Mouse (Mus musculus) lung, embryonic 16.5 days (tissue): ENCODE results near the gene Csnk1g1. TPM values are rescaled to one million over a fixed set of nuclear protein-coding genes. Genes with fewer than 3 reads are reported as not detected.

Experiments
- ATAC-seq: fragments of 200-750 bp; cut with Nextera tagmentation; 2 replicates; pipeline ENCODE4 v1.8.0; 2017; ENCODE audit warnings: low read depth, mild to moderate bottlenecking, moderate library complexity
- H3K27ac ChIP-seq: fragments of 300-500 bp; sonication (generic); 2 replicates; pipeline ENCODE4 v1.5.1; 2014; ENCODE audit warnings: mild to moderate bottlenecking, control low read depth, low read length
- H3K27me3 ChIP-seq: fragments of 300-500 bp; sonication (generic); 2 replicates; pipeline ENCODE4 v1.6.1; 2014; ENCODE audit warnings: low read depth, low read length, mixed read lengths; ENCODE audit not compliant: control insufficient read depth, insufficient read depth
- H3K36me3 ChIP-seq: fragments of 300-500 bp; sonication (generic); 2 replicates; pipeline ENCODE4 v1.6.1; 2014; ENCODE audit warnings: low read length; ENCODE audit not compliant: control insufficient read depth, insufficient read depth
- H3K4me1 ChIP-seq: fragments of 300-500 bp; sonication (generic); replicated peaks from 2 replicates; pipeline ENCODE4 v1.6.1; 2014; ENCODE audit warnings: low read length, mixed read lengths; ENCODE audit not compliant: control insufficient read depth, insufficient read depth
- H3K4me2 ChIP-seq: fragments of 300-500 bp; sonication (generic); 2 replicates; pipeline ENCODE4 v1.6.1; 2014; ENCODE audit warnings: low read depth, low read length, control low read depth
- H3K4me3 ChIP-seq: fragments of 300-500 bp; sonication (generic); 2 replicates; pipeline ENCODE4 v1.5.1; 2014; ENCODE audit warnings: mild to moderate bottlenecking, low read length, control low read depth
- H3K9ac ChIP-seq: fragments of 300-500 bp; sonication (generic); 2 replicates; pipeline ENCODE4 v1.6.1; 2014; ENCODE audit warnings: low read length, control low read depth
- H3K9me3 ChIP-seq: fragments of 300-500 bp; sonication (generic); 2 replicates; pipeline ENCODE4 v1.6.1; 2016; ENCODE audit warnings: low read length; ENCODE audit not compliant: control insufficient read depth
- WGBS: fragments of 180-500 bp; shearing (Covaris S2); extraction: QIAGEN DNeasy Blood & Tissue Kit; methylation state at CpG from one replicate; pipeline ENCODE4 v1.1.7; 2014; 5-methylcytosine and 5-hydroxymethylcytosine counted together
- polyA plus RNA-seq: library from polyadenylated mRNA; unstranded; fragments of >200 nt; fragmentation: Nextera tagmentation; extraction: Ambion mirVana; gene quantifications from 2 replicates; pipeline ENCODE4 v1.2.1, GENCODE M21; 2015

Csnk1g1 gene
- polyA plus RNA-seq, 1 experiment from 2014 or later = 16.0 TPM

DNA sequence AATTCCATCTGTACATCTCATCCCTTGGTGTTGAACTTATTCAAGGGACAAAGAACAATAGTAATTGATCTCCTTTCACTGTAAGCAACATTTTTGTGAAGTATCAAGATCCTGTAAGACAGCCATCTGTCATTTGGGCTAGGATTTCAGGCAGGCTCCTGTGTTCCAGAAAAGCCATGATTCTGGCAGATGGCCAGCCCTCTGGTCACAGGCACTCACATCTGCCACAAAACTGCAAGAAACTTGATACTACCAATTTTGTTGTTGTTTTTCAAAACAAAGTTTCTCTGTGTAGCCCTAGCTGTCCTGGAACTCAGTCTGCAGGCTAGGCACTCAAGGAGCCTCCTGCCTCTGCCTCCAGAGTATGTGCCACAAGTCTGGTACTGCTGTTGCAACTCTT lies 67.2 kb downstream of the Csnk1g1 start:
- Histone ChIP-seq H3K9ac (no peak overlapping the region), H3K4me3 (no peak overlapping the region), H3K9me3 (no peaks in the 10 kb centered on the region), H3K36me3 (no peaks in the 10 kb centered on the region), H3K4me1 (no peaks in the 10 kb centered on the region), H3K4me2 (no peak overlapping the region), H3K27ac (no peak overlapping the region), H3K27me3 (no peaks in the 10 kb centered on the region)
- ATAC-seq = no peak

DNA sequence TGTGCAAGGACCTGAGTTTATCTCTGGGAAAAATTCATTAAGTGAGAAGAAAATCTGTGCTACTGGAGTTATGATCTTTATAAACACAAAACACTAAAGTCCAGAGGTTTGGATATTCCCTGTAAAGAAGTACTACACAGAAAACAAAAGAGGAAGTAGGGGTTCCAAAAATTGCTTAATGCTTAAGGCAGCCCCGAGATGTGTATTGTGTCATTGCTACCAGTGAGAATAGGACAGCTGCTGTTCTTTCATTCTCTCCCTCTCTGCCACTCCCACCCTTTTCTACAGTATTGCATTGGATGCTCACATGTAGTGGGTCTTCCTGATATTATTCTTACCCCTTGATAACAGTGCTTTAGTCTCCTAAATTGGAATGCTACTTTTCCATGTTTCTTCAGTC lies 74.1 kb downstream of the Csnk1g1 start:
- Histone ChIP-seq H3K27me3 (no peaks in the 10 kb centered on the region), H3K9ac (no peak overlapping the region), H3K36me3 (no peaks in the 10 kb centered on the region), H3K9me3 (no peaks in the 10 kb centered on the region), H3K27ac (no peak overlapping the region), H3K4me2 (no peak overlapping the region), H3K4me1 (no peaks in the 10 kb centered on the region), H3K4me3 (no peak overlapping the region)
- 56% methylated on average over 1 of the region's 1 CpGs for WGBS
- no peak for ATAC-seq

DNA sequence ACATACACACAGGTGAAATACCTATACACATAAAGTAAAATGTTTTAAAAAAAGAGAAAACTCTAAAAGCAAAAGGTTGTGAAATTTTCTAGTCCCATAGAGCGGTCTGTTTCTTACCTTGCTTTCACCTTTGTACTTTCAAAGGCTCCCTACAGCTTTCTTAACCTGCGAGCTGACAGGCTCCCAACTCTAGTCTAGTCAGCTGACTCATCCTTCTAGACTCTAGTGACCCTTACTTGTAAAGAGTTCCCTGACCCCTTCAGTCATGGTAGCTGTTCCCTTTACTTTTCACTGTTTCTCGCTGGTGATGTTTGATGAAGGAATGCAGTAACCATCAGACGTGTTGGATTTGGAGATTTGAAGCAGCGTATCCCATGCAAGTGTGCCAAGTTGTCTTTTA lies 78.3 kb downstream of the Csnk1g1 start:
- Histone ChIP-seq H3K27me3 (no peaks in the 10 kb centered on the region), H3K4me1 (no peaks in the 10 kb centered on the region), H3K9me3 (no peaks in the 10 kb centered on the region), H3K4me3 (no peak overlapping the region), H3K27ac (no peak overlapping the region), H3K9ac (no peak overlapping the region), H3K36me3 (no peaks in the 10 kb centered on the region), H3K4me2 (no peak overlapping the region)
- 83% methylated on average over 5 of the region's 5 CpGs for WGBS
- no peak for ATAC-seq

DNA sequence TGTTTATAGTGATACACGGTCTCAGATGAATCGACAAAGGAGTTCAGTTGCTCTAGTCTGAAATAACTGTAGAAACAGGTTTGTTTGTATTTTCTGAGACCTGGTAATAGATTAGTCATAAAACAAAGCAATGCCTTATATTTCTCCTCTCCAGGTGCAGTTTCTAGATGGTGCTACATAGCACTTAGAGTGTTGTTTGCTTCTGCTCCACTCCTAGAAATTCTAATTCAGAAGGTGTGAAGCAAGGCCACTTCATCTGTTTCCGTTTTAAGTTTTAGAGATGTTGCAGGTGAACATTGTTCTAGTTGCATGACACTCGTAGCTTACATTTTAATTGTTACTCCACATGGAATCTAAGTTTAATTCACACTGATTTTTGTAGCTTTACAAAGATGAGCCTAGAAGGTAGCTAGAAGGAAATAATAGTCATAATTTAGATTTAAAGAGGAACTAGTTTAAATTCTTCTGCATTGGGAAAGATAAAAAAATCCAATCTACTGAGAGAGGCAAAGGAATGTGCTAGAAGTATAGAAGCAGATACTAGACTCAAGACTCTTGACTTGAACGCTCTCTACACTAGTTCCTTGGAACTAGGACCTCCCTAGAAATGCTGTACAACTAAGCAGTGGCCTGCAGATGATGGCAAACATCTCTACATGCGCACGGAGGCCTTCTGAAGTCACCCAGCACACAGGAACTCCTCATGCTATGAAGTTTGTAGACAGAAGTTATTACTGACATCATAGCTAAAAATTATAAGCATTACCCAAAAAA lies 87.1 kb downstream of the Csnk1g1 start:
- peak overlapping the region; percentile 35 for H3K27ac ChIP-seq
- no peaks in the 10 kb centered on the region for H3K36me3 ChIP-seq
- no peaks in the 10 kb centered on the region for H3K27me3 ChIP-seq
- H3K9me3 ChIP-seq = no peaks in the 10 kb centered on the region
- no peak overlapping the region for H3K9ac ChIP-seq
- WGBS = 67% methylated on average over 7 of the region's 7 CpGs
- no peak overlapping the region for H3K4me3 ChIP-seq
- no peaks in the 10 kb centered on the region for H3K4me1 ChIP-seq
- no peak overlapping the region for H3K4me2 ChIP-seq
- 0 out of 2 replicates have a peak, but pooled peaks have one; percentile 54 for ATAC-seq

DNA sequence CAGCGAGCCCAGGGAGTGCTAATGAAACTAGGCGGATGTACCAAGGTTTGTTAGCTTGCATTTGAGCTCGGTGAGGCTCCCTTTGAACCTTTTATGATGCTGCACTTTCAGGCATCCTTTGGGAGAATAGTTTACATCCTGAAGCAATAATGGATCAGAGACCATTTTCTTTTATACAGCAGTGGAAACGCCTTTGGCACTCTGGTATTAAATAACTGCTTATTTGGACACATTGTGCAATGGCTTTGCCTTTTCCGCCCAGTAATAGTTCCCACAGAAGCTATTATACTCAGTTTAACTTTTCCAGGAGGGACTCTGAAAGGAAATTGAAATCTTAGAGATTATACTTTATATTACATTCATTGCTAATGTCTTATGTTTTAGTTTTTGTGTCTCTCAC lies 90.2 kb downstream of the Csnk1g1 start:
- Histone ChIP-seq H3K4me2 (no peak overlapping the region), H3K36me3 (0 out of 2 replicates have a peak, but pooled peaks cover 3% of the 10 kb centered on the region), H3K9me3 (no peaks in the 10 kb centered on the region), H3K27me3 (no peaks in the 10 kb centered on the region), H3K9ac (no peak overlapping the region), H3K27ac (no peak overlapping the region), H3K4me1 (no peaks in the 10 kb centered on the region), H3K4me3 (no peak overlapping the region)
- 72% methylated on average over 5 of the region's 5 CpGs for WGBS
- ATAC-seq = no peak

DNA sequence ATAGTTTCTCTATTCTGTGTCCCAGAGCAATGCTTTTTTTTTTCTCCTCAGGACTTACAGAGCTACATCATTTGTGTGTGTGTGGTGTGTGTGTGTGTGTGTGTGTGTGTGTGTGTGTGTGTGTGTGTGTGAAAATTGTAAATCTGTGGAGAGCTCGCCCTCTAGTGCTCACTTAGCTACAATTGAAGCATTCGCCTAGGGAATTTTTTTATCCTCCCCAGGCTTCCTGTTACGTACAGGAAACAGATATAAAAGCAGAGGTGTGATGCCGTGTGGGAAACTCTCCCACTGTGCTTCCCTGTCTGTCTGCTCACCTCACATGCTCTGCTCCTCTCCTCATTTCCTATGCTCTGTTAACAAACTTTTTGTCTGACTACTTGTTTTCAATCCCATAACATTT lies 95.7 kb downstream of the Csnk1g1 start:
- H3K4me3 ChIP-seq = no peak overlapping the region
- WGBS = 36% methylated on average over 4 of the region's 4 CpGs
- no peak for ATAC-seq
- no peak overlapping the region for H3K27ac ChIP-seq
- H3K4me2 ChIP-seq = no peak overlapping the region
- 0 out of 2 replicates have a peak overlapping the region, but pooled peaks have one; percentile 28 for H3K9ac ChIP-seq
- H3K4me1 ChIP-seq = no peaks in the 10 kb centered on the region
- H3K27me3 ChIP-seq = no peaks in the 10 kb centered on the region
- H3K9me3 ChIP-seq = no peaks in the 10 kb centered on the region
- peaks cover 5% of the 10 kb centered on the region; the same call in 1 of the 2 replicates for H3K36me3 ChIP-seq

DNA sequence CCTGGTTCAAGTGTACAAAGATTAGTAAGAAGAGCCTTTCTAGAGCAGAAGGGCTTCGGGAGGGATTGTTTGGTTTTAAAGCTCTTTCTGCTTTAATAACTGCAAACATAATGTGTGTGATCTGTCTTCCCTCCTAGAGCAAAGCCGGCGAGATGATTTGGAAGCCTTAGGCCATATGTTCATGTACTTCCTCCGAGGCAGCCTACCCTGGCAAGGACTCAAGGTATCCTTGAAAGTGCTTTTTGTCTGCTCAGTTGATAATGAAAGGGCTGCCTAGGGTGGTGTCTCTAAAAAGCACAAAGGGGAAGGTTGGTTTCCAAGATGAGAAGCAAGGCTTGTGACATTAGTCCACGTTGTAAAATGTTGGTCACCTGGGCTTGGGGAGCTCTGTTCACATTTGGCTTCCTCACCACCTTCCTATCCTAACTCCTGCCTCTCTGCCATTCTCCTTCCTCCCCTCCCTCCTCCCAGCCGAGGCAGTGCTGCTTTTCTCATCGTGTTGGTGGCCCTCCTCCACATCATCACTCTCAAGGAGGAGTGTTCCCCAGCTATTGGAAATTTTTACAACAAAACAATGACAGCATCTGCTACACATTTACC lies 99.0 kb downstream of the Csnk1g1 start:
- H3K36me3 ChIP-seq = peaks cover 5% of the 10 kb centered on the region; the same call in 1 of the 2 replicates
- 72% methylated on average over 7 of the region's 7 CpGs for WGBS
- no peak overlapping the region for H3K4me3 ChIP-seq
- no peaks in the 10 kb centered on the region for H3K9me3 ChIP-seq
- no peak overlapping the region for H3K4me2 ChIP-seq
- no peak for ATAC-seq
- no peaks in the 10 kb centered on the region for H3K4me1 ChIP-seq
- H3K27me3 ChIP-seq = no peaks in the 10 kb centered on the region
- no peak overlapping the region for H3K27ac ChIP-seq
- no peak overlapping the region for H3K9ac ChIP-seq

DNA sequence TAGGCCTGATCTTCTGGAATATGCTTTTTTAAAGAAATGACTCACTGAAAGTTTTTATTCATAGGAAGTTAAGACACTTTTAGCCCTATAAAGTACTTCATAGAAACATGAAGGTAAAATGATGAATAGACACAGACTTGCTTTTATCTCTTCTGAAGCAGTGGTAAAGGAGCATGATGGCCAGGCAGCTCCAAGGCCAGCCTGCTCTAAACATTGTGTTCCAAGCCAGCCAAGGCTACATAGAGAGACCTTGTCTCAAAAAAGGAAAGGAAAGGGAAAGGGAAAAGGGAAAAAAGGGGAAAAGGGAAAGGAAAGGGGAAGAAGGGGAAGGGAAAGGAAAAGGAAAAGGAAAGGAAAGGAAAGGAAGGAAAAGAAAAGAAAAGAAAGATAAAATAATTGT lies 111.9 kb downstream of the Csnk1g1 start:
- Histone ChIP-seq H3K27me3 (no peaks in the 10 kb centered on the region), H3K9me3 (no peaks in the 10 kb centered on the region)
- no peak for ATAC-seq

DNA sequence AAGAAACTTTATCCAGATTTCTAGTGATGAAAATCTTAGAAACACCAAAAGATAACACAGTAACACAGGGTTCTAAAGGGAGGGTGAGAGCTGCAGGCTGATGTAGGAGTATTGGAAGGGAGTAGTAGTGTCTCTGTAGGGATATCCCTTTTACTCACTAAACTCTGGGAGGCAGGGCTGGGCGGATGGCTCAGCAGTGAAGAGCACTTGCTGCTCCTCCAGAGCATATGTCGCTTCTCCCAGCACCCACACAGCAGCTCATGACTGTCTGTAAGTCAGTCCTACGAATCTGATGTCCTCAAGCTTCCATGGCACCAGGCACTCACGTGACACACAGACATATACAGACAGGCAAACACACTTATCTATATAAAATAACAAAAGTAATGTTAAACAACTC lies 129.4 kb downstream of the Csnk1g1 start:
- no peak overlapping the region for H3K27ac ChIP-seq
- H3K27me3 ChIP-seq = no peaks in the 10 kb centered on the region
- H3K4me2 ChIP-seq = no peak overlapping the region
- H3K9me3 ChIP-seq = no peaks in the 10 kb centered on the region
- no peak overlapping the region for H3K9ac ChIP-seq
- no peaks in the 10 kb centered on the region for H3K4me1 ChIP-seq
- H3K4me3 ChIP-seq = no peak overlapping the region
- no peak for ATAC-seq
- H3K36me3 ChIP-seq = peaks cover 6% of the 10 kb centered on the region; the same call in 1 of the 2 replicates
- 83% methylated on average over 4 of the region's 4 CpGs for WGBS

More for the DNA sequence above, 111.9 kb downstream of the Csnk1g1 start:
- Histone ChIP-seq H3K36me3 (peaks cover 3% of the 10 kb centered on the region; the same call in 1 of the 2 replicates), H3K4me1 (no peaks in the 10 kb centered on the region), H3K4me2 (no peak overlapping the region), H3K27ac (no peak overlapping the region), H3K9ac (no peak overlapping the region), H3K4me3 (no peak overlapping the region)
